Mouse (Mus musculus) spleen, adult 2 months (tissue): ENCODE measurements around the gene Zfp692.

Experiments
- CTCF ChIP-seq: fragments of 200-500 bp; IDR thresholded peaks from 2 replicates; pipeline ENCODE4 v1.5.1; 2011; ENCODE audit warnings: mild to moderate bottlenecking, inconsistent platforms; ENCODE audit not compliant: insufficient read depth, insufficient read length, insufficient replicate concordance; ENCODE audit errors: extremely low read depth
- POLR2A ChIP-seq: fragments of 200-500 bp; IDR thresholded peaks from 2 replicates; pipeline ENCODE4 v1.6.1; 2011; ENCODE audit warnings: low read depth, low read length, inconsistent platforms

DNA sequence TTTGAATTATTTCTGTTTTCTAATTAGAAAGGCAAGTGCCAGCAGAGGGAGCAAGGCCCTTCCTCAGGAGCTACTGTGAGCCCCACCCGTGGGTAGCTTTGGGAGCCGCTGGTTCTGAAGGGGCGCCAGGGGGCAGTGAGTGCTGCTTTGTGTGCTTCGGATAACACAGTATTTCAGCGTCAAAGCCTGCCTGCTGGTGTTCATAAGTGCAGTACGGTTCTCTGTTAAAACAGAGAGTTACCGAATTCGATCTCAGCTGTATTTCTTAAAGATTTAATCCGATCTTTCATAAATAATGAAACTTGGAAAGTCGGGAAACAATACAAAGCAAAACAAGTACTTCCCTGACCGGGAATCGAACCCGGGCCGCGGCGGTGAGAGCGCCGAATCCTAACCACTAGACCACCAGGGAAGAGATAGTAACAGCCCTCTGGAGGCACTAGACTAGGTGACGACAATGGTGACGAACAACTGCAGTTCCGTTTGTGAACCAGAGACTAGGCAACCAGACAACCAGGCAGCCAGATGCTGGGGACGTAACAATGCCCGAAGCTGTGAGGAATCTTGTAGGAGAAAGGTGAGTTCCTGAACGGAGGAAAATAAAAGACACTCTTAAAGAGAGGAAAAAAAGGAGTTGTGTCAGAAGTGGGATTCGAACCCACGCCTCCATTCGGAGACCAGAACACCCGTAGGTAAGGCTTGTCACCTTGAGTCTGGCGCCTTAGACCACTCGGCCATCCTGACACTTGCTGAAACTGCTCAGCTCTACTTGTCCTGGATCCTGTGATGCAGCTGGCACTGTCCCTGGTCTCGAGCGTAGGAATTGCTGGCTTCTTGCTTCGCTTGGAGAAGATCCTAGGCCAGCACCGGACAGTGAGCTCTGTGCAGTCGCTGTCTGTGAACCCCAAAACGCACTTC is 4.8 kb upstream of the Zfp692 start:
- no peak for TF ChIP-seq POLR2A
- TF ChIP-seq CTCF: peak; percentile 71; the same call in 1 of the 2 replicates
